Mouse (Mus musculus) thymus, adult 2 months (tissue): Measurements from ENCODE around the gene Srebf1.

Source experiments
- CTCF ChIP-seq: fragments of 200-500 bp; IDR thresholded peaks from 2 replicates; pipeline ENCODE4 v1.5.1; 2012; ENCODE audit warnings: mild to moderate bottlenecking, control low read depth, low read length, moderate library complexity, borderline replicate concordance; ENCODE audit not compliant: control insufficient read depth, poor library complexity, insufficient read depth; ENCODE audit errors: extremely low read depth
- POLR2A ChIP-seq: fragments of 200-500 bp; IDR thresholded peaks from 2 replicates; pipeline ENCODE4 v1.6.1; 2012; ENCODE audit warnings: mild to moderate bottlenecking, low read length, control low read depth, moderate library complexity; ENCODE audit not compliant: control insufficient read depth, poor library complexity, insufficient read depth; ENCODE audit errors: extremely low read depth

- peak; percentile 30; the same call in 1 of the 2 replicates for TF ChIP-seq CTCF
- peak; percentile 76 for TF ChIP-seq POLR2A
Observed at GRCm38 (mm10) chr11:60220291-60220804, 2.0 kb downstream of the Srebf1 start.
